Mouse (Mus musculus) stomach, embryonic 16.5 days (tissue): ENCODE results near the gene Stmn1. TPM values are rescaled to one million over a fixed set of nuclear protein-coding genes. Genes with fewer than 3 reads are reported as not detected.

Source experiments
- ATAC-seq: fragments of 200-750 bp; cut with Nextera tagmentation; 2 replicates; pipeline ENCODE4 v1.8.0; 2017; ENCODE audit warnings: moderate number of reproducible peaks, moderate TSS enrichment; ENCODE audit not compliant: insufficient read depth, low FRiP score
- H3K27ac ChIP-seq: fragments of 300-500 bp; sonication (generic); 2 replicates; pipeline ENCODE4 v1.5.1; 2014; ENCODE audit warnings: low read length
- H3K27me3 ChIP-seq: fragments of 300-500 bp; sonication (generic); 2 replicates; pipeline ENCODE4 v1.6.1; 2014; ENCODE audit warnings: low read length, control low read depth, mixed read lengths; ENCODE audit not compliant: control insufficient read depth, insufficient read depth
- H3K36me3 ChIP-seq: fragments of 300-500 bp; sonication (generic); 2 replicates; pipeline ENCODE4 v1.6.1; 2014; ENCODE audit warnings: low read length; ENCODE audit not compliant: control insufficient read depth, insufficient read depth
- H3K4me1 ChIP-seq: fragments of 300-500 bp; sonication (generic); 2 replicates; pipeline ENCODE4 v1.6.1; 2014; ENCODE audit warnings: low read length, control low read depth, mixed read lengths; ENCODE audit not compliant: control insufficient read depth, insufficient read depth
- H3K4me2 ChIP-seq: fragments of 300-500 bp; sonication (generic); 2 replicates; pipeline ENCODE4 v1.6.1; 2014; ENCODE audit warnings: low read depth, low read length, mixed read lengths
- H3K4me3 ChIP-seq: fragments of 300-500 bp; sonication (generic); replicated peaks from 2 replicates; pipeline ENCODE4 v1.5.1; 2014; ENCODE audit warnings: mild to moderate bottlenecking, low read length
- H3K9ac ChIP-seq: fragments of 300-500 bp; sonication (generic); 2 replicates; pipeline ENCODE4 v1.6.1; 2014; ENCODE audit warnings: low read length
- H3K9me3 ChIP-seq: fragments of 300-500 bp; sonication (generic); replicated peaks from 2 replicates; pipeline ENCODE4 v1.6.1; 2016; ENCODE audit warnings: low read length, control low read depth; ENCODE audit not compliant: control insufficient read depth
- WGBS: fragments of 180-500 bp; shearing (Covaris S2); extraction: QIAGEN DNeasy Blood & Tissue Kit; methylation state at CpG from one replicate; pipeline ENCODE4 v1.1.7; 2014; 5-methylcytosine and 5-hydroxymethylcytosine counted together
- polyA plus RNA-seq: library from polyadenylated mRNA; unstranded; fragments of >200 nt; fragmentation: Nextera tagmentation; extraction: Ambion mirVana; gene quantifications from 2 replicates; pipeline ENCODE4 v1.2.1, GENCODE M21; 2015

Gene Stmn1
- polyA plus RNA-seq, 1 experiment from 2014 or later, result 1,153 TPM

DNA sequence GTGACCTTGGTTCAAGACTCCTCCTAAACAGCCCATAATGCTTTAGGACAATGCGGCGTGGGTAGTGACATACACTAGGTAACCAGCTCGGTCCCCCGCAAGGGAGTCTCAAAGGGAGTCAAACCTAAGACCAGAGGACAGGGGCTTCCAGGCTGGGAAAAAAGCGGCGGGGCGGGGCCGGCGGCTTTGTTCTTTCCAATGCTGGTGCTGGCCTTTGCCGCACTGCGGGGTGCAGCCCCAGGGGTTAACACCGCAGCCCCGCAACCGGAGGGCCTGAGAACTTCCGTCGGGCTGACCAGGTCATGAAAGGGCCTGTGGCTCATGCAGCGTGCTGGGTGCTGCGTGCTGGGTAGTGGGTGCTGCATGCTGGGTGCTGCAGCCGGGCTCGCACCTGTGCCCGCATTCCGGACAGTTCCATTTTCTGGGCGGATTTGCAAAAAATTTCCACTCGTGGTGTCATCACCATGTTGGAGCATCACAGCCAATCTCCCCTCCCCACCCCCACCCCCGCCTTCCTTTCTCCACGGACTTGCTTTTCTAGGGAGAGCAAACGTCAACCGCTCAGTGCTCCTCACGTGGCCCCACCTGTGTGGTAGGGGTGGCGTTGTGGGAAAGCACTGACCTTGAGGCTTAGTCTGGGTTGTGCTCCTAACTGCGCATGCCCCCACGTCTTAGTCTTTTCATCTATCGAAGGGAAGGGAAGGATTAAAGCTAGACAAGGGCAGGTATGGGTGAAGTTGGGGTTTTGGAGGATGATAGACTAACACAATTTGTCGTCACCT is 14.3 kb upstream of the Stmn1 start:
- Histone ChIP-seq H3K27me3 (no peaks in the 10 kb centered on the region), H3K9ac (no peak overlapping the region), H3K4me2 (no peak overlapping the region), H3K4me3 (no peak overlapping the region), H3K9me3 (no peaks in the 10 kb centered on the region), H3K36me3 (no peaks in the 10 kb centered on the region), H3K27ac (no peak overlapping the region), H3K4me1 (peaks cover 8% of the 10 kb centered on the region)
- ATAC-seq, result peak; percentile 39; the same call in 1 of the 2 replicates
- 32% methylated on average over 34 of the region's 34 CpGs for WGBS

DNA sequence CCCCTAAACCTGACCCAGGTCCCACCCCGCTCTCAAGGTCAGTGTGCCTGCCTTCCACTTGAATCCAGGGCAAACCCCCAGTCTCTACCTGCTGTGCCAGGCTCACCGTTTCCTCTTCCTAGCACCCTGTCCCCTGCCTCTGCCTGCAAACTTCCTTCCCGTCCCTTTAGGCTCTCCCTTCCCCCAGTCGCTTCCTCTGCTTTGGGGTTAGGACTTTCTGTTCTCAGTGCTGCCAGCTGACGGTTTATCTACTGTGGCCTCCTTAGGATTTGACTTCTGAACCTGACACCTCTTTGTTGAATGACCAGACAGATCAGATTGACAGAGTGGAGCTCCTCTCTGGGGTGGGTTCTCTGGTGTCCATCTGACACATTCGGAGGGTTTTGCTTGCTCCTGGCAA is 12.8 kb upstream of the Stmn1 start:
- no peak overlapping the region for H3K4me3 ChIP-seq
- no peak overlapping the region for H3K27ac ChIP-seq
- ATAC-seq, result no peak
- no peak overlapping the region for H3K9ac ChIP-seq
- H3K4me2 ChIP-seq, result no peak overlapping the region
- H3K9me3 ChIP-seq, result no peaks in the 10 kb centered on the region
- 35% methylated on average over 6 of the region's 6 CpGs for WGBS
- peaks cover 8% of the 10 kb centered on the region; the same call in 1 of the 2 replicates for H3K4me1 ChIP-seq
- H3K27me3 ChIP-seq, result no peaks in the 10 kb centered on the region
- no peaks in the 10 kb centered on the region for H3K36me3 ChIP-seq

DNA sequence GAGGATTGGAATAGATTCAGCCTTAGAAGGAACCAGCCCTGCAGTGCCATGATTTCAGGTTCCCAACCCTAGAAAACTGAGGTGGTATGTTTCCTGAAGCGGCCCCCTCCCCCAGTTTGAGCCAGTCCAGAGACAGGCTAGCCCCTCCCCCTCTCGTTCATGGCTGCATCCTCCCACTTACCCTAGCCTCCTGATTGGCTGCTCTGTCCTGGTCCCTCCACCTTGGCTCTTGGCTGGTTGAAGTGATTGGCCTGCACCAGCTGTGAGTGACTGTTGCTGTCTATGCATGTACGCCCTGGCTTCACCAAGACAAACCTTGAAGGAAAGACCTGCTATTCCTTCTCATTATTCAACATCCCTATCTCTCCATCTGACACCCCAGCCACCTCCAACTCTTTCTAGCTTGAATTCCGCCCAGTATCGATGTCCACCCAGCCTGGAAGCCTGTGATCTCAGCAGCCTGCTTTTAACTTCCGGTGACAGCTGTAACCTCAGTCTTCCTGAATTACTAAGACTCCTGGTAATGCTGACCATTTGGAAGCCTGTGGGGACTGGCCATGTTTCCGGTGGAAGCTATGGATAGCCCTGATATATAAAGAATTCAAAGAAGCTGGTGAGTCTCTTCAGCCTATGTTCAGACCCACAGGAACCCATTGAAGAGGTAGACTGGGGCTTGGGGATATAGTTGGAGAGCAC is 10.8 kb upstream of the Stmn1 start:
- H3K4me1 ChIP-seq, result peaks cover 8% of the 10 kb centered on the region; the same call in 1 of the 2 replicates
- H3K27ac ChIP-seq, result no peak overlapping the region
- ATAC-seq, result no peak
- H3K9me3 ChIP-seq, result no peaks in the 10 kb centered on the region
- H3K9ac ChIP-seq, result no peak overlapping the region
- no peak overlapping the region for H3K4me3 ChIP-seq
- WGBS, result 53% methylated on average over 7 of the region's 7 CpGs
- no peaks in the 10 kb centered on the region for H3K27me3 ChIP-seq
- no peak overlapping the region for H3K4me2 ChIP-seq
- no peaks in the 10 kb centered on the region for H3K36me3 ChIP-seq

DNA sequence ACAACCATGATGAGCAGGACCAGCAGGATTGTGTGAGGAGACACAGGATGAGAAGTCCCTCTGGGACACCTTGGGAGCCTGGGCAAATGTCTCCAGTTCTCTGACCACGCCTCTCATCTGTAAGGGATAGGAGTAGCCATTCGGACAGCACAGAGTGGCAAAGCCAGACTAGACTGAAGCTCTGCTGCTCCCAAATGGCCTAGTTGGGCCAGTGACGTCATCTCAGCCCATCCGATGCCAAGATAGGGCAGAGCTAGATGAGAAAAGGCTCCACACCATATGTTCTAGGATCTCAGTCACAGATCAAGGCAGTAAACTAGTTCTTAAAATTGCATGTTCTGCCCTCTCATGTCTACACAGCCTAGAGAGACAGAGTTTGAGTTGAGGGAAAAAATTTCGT is 9.3 kb upstream of the Stmn1 start:
- H3K9me3 ChIP-seq, result no peaks in the 10 kb centered on the region
- H3K36me3 ChIP-seq, result no peaks in the 10 kb centered on the region
- 80% methylated on average over 5 of the region's 5 CpGs for WGBS
- no peak overlapping the region for H3K4me2 ChIP-seq
- ATAC-seq, result no peak
- peaks cover 8% of the 10 kb centered on the region; the same call in 1 of the 2 replicates for H3K4me1 ChIP-seq
- H3K27ac ChIP-seq, result no peak overlapping the region
- no peaks in the 10 kb centered on the region for H3K27me3 ChIP-seq
- no peak overlapping the region for H3K4me3 ChIP-seq
- no peak overlapping the region for H3K9ac ChIP-seq

DNA sequence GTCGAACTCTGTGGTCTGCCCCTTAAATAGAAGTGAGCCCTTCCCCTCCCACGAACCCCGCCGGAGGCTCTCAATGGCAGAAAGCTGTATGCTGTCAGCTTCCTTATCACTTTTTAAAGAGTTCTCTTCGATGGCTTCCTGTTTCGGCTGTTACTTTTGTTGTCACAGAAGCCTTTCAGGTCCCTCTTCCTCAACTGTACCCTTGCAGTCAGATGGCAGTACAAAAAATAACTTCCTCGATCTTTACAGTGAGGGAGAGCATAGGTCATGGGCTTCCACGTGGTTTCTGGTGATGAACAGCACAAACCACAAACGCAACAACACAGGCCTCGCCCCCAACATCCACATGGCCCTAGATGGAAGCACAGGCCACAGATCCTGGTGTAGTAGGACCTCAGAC is 7.8 kb upstream of the Stmn1 start:
- no peaks in the 10 kb centered on the region for H3K9me3 ChIP-seq
- H3K4me2 ChIP-seq, result no peak overlapping the region
- no peak overlapping the region for H3K4me3 ChIP-seq
- no peaks in the 10 kb centered on the region for H3K36me3 ChIP-seq
- H3K9ac ChIP-seq, result no peak overlapping the region
- no peaks in the 10 kb centered on the region for H3K27me3 ChIP-seq
- ATAC-seq, result no peak
- H3K4me1 ChIP-seq, result peaks cover 8% of the 10 kb centered on the region; the same call in 1 of the 2 replicates
- WGBS, result 67% methylated on average over 10 of the region's 10 CpGs
- H3K27ac ChIP-seq, result no peak overlapping the region

DNA sequence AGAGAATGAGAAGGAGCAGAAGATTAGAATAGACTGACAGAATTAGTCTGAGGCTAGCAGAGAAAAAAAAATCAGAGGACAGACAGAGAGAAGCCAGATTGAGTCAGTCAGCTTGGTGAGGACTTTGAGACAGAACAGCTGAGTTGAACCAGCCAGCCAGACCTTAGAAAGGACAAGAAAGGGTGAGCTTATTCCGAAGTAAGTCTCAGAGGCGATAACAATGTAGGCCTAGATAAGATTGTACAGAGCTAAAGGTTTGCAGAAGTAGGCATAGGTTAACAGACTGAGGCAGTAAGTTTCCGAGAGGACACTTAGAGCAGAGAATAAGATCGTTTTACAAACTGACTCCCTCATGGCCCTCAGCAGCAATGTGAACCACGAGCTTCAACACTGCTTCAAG is 6.9 kb upstream of the Stmn1 start:
- Histone ChIP-seq H3K4me3 (no peak overlapping the region), H3K9me3 (no peaks in the 10 kb centered on the region), H3K9ac (no peak overlapping the region), H3K27ac (no peak overlapping the region), H3K36me3 (no peaks in the 10 kb centered on the region), H3K4me2 (no peak overlapping the region), H3K4me1 (no peaks in the 10 kb centered on the region), H3K27me3 (no peaks in the 10 kb centered on the region)
- ATAC-seq, result no peak
- 70% methylated on average over 5 of the region's 5 CpGs for WGBS

DNA sequence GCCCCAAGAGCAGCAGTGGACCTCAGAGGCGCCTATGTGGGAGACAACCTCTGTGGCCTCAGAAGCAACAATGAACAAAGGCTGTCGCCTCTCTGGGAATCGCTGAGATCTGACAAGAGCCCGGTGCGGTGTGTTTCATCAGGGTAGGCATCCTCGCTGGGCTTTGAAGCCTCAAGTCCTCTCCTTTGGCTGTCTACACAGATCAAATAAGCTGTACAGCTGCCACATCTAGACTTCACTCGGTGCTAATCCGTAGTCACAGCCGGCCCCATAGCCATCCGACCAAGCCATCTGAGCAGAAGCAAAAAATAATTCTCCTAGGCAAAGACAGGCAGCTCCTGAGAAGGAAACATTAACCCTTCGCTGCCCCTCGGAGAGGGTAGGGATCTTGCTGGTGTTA is 2.3 kb upstream of the Stmn1 start:
- no peaks in the 10 kb centered on the region for H3K9me3 ChIP-seq
- no peak overlapping the region for H3K4me3 ChIP-seq
- no peaks in the 10 kb centered on the region for H3K27me3 ChIP-seq
- no peak overlapping the region for H3K27ac ChIP-seq
- peaks cover 5% of the 10 kb centered on the region for H3K4me1 ChIP-seq
- H3K9ac ChIP-seq, result no peak overlapping the region
- ATAC-seq, result no peak
- no peak overlapping the region for H3K4me2 ChIP-seq
- H3K36me3 ChIP-seq, result peaks cover 2% of the 10 kb centered on the region; the same call in 1 of the 2 replicates
- WGBS, result 44% methylated on average over 12 of the region's 12 CpGs

DNA sequence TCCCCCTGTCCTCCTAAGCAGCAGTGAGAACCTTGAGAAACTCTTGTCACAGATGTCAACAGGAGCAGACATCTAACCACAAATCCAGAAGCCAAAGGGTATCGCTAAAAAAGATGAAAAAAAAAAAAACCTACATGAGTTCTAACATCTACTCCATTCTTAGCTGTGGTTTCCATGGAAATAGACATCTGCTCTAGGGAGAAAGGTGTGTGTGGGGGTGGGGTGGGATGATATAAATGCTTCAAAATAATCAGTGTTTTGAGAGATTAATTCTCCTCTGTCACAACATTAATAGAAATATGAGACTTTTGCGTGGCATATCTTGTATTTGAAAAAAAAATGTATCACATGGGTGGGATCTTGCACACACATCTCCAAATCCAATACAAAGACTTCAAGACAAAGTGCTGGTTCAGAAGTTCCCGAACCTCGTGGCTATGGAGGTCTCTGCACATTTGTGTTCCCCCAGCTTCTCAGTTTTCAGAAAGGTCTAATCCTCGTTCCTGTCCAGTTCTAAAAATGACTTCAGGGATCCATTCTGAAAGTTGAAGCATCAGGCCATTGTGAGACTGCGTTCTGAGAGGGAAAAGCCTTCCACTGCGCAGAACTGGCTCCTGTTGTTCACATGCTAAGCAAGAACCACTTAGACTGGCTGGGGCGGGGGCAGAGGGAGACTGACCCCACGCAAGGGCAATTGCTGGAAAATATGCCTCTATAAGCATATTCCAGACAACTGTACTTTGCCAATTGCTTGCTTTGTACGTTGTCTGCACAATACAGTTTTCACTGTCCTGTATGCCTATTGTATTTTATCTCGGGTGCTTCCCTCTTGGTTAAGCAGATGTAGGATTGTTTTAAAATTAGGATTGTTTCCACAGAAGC is 1.5 kb upstream of the Stmn1 start:
- no peak overlapping the region for H3K4me3 ChIP-seq

More for the DNA sequence above, 1.5 kb upstream of the Stmn1 start:
- 60% methylated on average over 11 of the region's 11 CpGs for WGBS
- no peaks in the 10 kb centered on the region for H3K27me3 ChIP-seq
- no peaks in the 10 kb centered on the region for H3K9me3 ChIP-seq
- no peak overlapping the region for H3K9ac ChIP-seq
- H3K4me2 ChIP-seq, result no peak overlapping the region
- no peak for ATAC-seq
- H3K27ac ChIP-seq, result no peak overlapping the region
- peaks cover 5% of the 10 kb centered on the region for H3K4me1 ChIP-seq
- peaks cover 9% of the 10 kb centered on the region for H3K36me3 ChIP-seq
